Mouse (Mus musculus) liver, postnatal 0 days (tissue): ENCODE measurements at regions not wholly inside any gene's neighbourhood (a gene's known extent, or its start where the extent isn't known, plus 50 kb on each side); places are given as distances from the start of the nearest gene placed in this dataset.

Experiments
- CTCF ChIP-seq: sonication (generic); IDR thresholded peaks from 2 replicates; pipeline ENCODE4 v1.5.1; 2016; ENCODE audit warnings: antibody characterized with exemption, low read depth
- EP300 ChIP-seq: IDR thresholded peaks from 2 replicates; pipeline ENCODE4 v1.6.1; 2016; ENCODE audit warnings: antibody characterized with exemption, low read depth, mild to moderate bottlenecking

DNA sequence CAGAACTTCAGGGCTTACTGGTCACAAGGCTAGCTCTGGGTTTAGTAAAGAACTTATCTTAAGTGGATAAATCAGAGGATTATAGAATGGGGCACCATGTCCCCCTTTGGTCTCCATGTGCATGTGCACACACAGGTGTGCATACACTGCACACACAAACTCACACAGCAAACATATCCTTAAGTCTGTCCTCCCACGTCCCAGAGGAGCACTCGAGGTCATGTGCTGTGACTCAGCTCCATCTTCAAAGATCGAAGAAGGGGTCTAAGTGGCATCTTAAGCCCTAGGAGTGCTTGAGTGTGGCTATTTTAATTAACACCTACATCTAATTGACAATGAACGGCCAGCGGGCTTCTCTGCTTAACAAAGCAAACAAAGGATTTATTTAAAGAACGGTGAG, 304.0 kb downstream of the Prdm2 start:
- TF ChIP-seq EP300 (no peak), CTCF (no peak)
